Mouse (Mus musculus) megakaryocyte, embryonic 14.5 days (primary cell): ENCODE measurements around the gene Hgd.

Source experiments
- FLI1 ChIP-seq: IDR thresholded peaks from 2 replicates; pipeline ENCODE4 v1.6.1; 2012; ENCODE audit warnings: low read length, inconsistent platforms, mixed read lengths
- GATA1 ChIP-seq: IDR thresholded peaks from 3 replicates; pipeline ENCODE4 v1.6.1; 2012; ENCODE audit warnings: mixed read lengths, low read length, inconsistent platforms, borderline replicate concordance

- no peak for TF ChIP-seq GATA1
- TF ChIP-seq FLI1, result no peak
Measured at GRCm38 (mm10) chr16:37591551-37591950, 11.6 kb downstream of the Hgd start.
